Mouse (Mus musculus): ENCODE measurements around the gene Pakap. TPM values are rescaled to one million over a fixed set of nuclear protein-coding genes. Genes with fewer than 3 reads are reported as not detected.

The Pakap gene
- polyA plus RNA-seq, 1 experiment from 2014 or later = 57.5 TPM

DNA sequence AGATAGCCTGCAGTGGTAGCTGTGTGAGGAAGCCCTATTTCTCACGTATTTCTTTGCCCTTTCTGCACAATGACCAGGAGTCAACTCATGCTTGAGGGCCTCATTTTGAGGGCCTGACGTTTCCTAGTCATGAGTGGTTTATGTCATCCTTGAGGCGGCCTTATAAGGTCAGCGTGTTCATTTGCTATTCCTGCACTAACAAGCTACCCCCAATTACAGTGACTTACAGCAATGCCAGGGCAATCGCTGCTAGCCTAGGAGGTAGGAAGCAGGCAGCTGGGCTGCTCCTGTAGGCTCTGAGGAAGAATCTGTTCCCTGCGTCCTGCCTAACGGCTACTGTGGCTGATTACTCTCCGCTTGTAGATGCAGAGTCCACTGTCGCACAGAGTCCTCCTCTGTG is 269.1 kb downstream of the Pakap start:
- Histone ChIP-seq H3K4me3 (ENCODE audit: low read length) (no peak overlapping the region), H3K9me3 (replicated peaks; ENCODE audit: control insufficient read depth, low read length) (no peaks in the 10 kb centered on the region), H3K27me3 (ENCODE audit: control insufficient read depth, insufficient read depth, low read length) (no peaks in the 10 kb centered on the region), H3K9ac (ENCODE audit: low read length) (peak overlapping the region; percentile 34; the same call in 1 of the 2 replicates), H3K4me1 (ENCODE audit: control insufficient read depth, insufficient read depth, low read length) (peaks cover 43% of the 10 kb centered on the region), H3K27ac (ENCODE audit: low read length) (peak overlapping the region; percentile 73), H3K4me2 (ENCODE audit: low read depth, low read length) (peak overlapping the region; percentile 32), H3K36me3 (ENCODE audit: control insufficient read depth, insufficient read depth) (no peaks in the 10 kb centered on the region)
- 0 out of 2 replicates have a peak, but pooled peaks have one; percentile 8 for ATAC-seq (replicated peaks; ENCODE audit: extremely low read depth, insufficient read depth, low FRiP score)
- 37% methylated on average over 9 of the region's 9 CpGs for WGBS

DNA sequence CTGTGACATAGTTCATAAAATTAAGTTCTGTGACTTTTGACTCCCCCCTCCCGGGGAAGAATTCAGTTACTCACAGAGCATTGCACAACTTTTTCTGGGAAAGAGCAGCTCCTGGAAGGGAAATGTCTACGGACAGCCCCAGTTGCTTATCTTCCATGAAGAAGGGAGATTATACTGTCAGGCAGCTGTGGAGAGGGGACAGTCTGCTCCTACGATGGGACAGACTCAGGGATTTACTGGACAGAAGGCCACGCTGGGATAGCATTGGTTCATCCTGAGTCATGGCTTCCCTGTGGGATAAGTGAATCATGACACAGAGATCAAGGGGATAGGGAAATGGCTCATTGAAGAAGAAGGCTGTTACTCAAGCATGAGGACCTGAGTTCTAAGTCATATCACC is 271.4 kb downstream of the Pakap start:
- WGBS = 41% methylated on average over 4 of the region's 4 CpGs
- H3K27ac ChIP-seq (ENCODE audit: low read length) = peak overlapping the region; percentile 16; the same call in 1 of the 2 replicates
- H3K9me3 ChIP-seq (replicated peaks; ENCODE audit: control insufficient read depth, low read length) = no peaks in the 10 kb centered on the region
- no peak overlapping the region for H3K4me2 ChIP-seq (ENCODE audit: low read depth, low read length)
- no peak for ATAC-seq (replicated peaks; ENCODE audit: extremely low read depth, insufficient read depth, low FRiP score)
- H3K4me1 ChIP-seq (ENCODE audit: control insufficient read depth, insufficient read depth, low read length) = peaks cover 28% of the 10 kb centered on the region
- no peak overlapping the region for H3K9ac ChIP-seq (ENCODE audit: low read length)
- H3K27me3 ChIP-seq (ENCODE audit: control insufficient read depth, insufficient read depth, low read length) = no peaks in the 10 kb centered on the region
- no peaks in the 10 kb centered on the region for H3K36me3 ChIP-seq (ENCODE audit: control insufficient read depth, insufficient read depth)
- no peak overlapping the region for H3K4me3 ChIP-seq (ENCODE audit: low read length)

DNA sequence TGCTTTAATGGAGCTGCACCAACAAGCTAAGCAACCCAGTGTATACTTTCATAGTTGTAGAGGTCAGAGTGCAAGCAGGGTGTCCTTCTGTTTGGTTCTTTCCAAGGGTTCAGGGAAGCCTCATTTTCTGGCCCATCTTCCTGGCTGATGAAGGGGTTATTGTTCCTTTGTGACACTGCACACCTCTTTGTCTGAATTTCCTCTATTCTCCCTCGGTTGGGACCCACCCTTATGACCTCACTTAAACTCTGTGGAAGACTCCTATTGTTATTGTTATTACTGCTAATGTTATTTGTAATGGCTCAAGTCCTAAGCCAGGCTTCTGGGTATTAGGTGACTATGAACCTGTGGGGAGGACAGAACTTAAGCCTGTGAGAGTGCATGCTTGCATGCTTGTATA is 273.9 kb downstream of the Pakap start:
- WGBS = 71% methylated on average over 1 of the region's 1 CpGs
- no peak overlapping the region for H3K4me3 ChIP-seq (ENCODE audit: low read length)
- H3K4me2 ChIP-seq (ENCODE audit: low read depth, low read length) = no peak overlapping the region
- no peaks in the 10 kb centered on the region for H3K36me3 ChIP-seq (ENCODE audit: control insufficient read depth, insufficient read depth)
- H3K9ac ChIP-seq (ENCODE audit: low read length) = no peak overlapping the region
- H3K27ac ChIP-seq (ENCODE audit: low read length) = 0 out of 2 replicates have a peak overlapping the region, but pooled peaks have one; percentile 6
- no peaks in the 10 kb centered on the region for H3K27me3 ChIP-seq (ENCODE audit: control insufficient read depth, insufficient read depth, low read length)
- ATAC-seq (replicated peaks; ENCODE audit: extremely low read depth, insufficient read depth, low FRiP score) = no peak
- no peaks in the 10 kb centered on the region for H3K9me3 ChIP-seq (replicated peaks; ENCODE audit: control insufficient read depth, low read length)
- H3K4me1 ChIP-seq (ENCODE audit: control insufficient read depth, insufficient read depth, low read length) = peaks cover 30% of the 10 kb centered on the region

DNA sequence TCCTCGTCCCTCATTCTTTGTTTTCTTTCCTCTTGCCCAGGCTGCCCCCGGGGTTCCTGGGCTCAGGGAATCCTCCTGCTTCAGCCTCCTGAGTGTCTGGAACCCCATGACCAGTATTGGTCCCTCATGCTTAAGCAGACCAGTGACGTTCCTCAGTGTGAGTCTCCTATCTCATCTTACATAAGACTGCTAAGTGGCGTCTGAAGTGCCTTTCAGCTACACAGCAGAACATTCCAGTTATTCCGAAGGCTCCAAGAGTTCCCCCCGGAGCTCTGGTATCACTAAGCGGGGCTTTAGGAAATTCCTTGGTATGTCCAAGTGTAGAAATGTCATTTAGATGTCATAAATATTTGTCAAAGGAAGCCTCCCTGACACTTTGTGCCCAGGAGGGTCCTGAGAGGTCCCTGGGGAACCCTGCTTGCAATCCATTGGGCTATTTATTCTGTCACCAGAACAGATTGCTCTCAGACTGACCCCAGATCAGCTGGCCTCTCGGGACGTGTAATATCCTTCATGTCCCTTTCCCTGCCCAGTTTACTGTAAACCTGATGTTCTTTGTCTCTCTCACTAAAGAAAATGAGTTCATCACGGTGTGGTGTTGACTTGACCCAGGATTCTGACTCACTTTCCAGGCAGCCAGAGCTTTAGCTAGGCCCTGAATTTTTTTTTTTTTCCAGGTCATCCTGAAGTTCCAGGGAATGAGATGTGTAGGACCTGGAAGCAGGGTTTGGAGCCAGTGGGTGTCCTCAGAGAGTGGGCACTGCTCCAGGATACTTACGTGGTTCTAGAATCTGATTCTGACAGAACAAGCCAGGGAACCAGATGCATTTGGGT is 274.7 kb downstream of the Pakap start:
- H3K36me3 ChIP-seq (ENCODE audit: control insufficient read depth, insufficient read depth) = no peaks in the 10 kb centered on the region
- peaks cover 30% of the 10 kb centered on the region for H3K4me1 ChIP-seq (ENCODE audit: control insufficient read depth, insufficient read depth, low read length)
- H3K27ac ChIP-seq (ENCODE audit: low read length) = peak overlapping the region; percentile 19
- H3K9ac ChIP-seq (ENCODE audit: low read length) = no peak overlapping the region
- no peak overlapping the region for H3K4me3 ChIP-seq (ENCODE audit: low read length)
- no peaks in the 10 kb centered on the region for H3K9me3 ChIP-seq (replicated peaks; ENCODE audit: control insufficient read depth, low read length)
- no peak overlapping the region for H3K4me2 ChIP-seq (ENCODE audit: low read depth, low read length)
- no peaks in the 10 kb centered on the region for H3K27me3 ChIP-seq (ENCODE audit: control insufficient read depth, insufficient read depth, low read length)
- 39% methylated on average over 11 of the region's 11 CpGs for WGBS
- no peak for ATAC-seq (replicated peaks; ENCODE audit: extremely low read depth, insufficient read depth, low FRiP score)

DNA sequence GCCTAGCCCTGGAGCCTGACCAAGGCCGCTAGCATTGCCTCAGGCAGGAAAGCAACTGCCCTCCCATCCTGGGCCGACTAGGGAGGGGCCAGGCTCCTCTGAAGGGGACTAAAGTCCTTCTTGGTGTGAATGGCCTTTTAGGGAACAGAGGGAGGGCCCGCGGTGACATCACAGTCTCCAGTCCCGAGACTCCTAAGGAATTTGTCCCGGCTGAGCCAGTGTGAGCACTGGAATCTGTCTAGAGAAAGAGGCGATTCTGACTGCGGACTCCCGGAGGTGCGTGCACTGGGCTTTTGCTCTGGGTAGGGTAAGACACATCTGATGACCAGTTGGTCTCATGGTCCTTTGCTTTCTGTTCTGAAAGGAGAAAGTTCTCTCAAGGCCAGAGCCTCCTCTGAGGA is 277.1 kb downstream of the Pakap start:
- WGBS = 5% methylated on average over 10 of the region's 10 CpGs
- peaks cover 3% of the 10 kb centered on the region for H3K36me3 ChIP-seq (ENCODE audit: control insufficient read depth, insufficient read depth)
- H3K9ac ChIP-seq (ENCODE audit: low read length) = peak overlapping the region; percentile 81
- H3K27me3 ChIP-seq (ENCODE audit: control insufficient read depth, insufficient read depth, low read length) = no peaks in the 10 kb centered on the region
- peak; percentile 92 for ATAC-seq (replicated peaks; ENCODE audit: extremely low read depth, insufficient read depth, low FRiP score)
- H3K27ac ChIP-seq (ENCODE audit: low read length) = peak overlapping the region; percentile 98
- no peaks in the 10 kb centered on the region for H3K9me3 ChIP-seq (replicated peaks; ENCODE audit: control insufficient read depth, low read length)
- peak overlapping the region; percentile 69 for H3K4me3 ChIP-seq (ENCODE audit: low read length)
- H3K4me2 ChIP-seq (ENCODE audit: low read depth, low read length) = peak overlapping the region; percentile 74
- H3K4me1 ChIP-seq (ENCODE audit: control insufficient read depth, insufficient read depth, low read length) = peaks cover 39% of the 10 kb centered on the region

DNA sequence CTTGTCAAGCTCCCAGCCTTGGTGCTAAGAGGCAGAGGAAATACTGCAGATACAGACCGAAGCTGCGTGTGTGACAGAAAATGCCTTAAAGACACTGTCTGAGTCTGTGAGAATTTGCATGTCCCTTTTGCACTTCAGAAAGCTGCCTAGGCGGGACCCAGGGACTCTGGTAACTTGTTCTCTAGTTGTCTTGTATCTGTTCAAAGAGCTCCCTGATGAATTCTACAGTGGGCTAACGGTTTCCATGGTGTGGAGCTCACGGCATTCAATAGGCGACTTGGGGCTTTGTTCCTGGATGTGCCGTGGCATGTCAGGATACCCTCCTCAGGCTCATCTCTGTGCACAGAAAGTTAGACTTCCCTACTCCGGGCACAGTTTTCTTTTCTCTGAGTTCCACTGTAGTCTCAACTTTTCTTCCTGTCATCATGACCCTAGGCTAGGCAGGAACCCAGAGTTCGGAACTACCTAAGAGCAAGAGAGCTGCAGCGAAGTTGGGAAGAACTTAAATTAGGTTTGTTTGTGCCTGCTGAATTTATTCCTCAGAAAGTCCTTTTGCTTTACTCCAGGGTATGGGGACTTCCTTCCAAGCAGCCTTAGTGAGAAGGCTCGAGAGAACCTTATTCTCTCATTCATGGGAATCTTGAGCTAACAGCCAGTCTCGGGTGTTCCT is 277.7 kb downstream of the Pakap start:
- peak overlapping the region; percentile 69 for H3K4me3 ChIP-seq (ENCODE audit: low read length)
- H3K9ac ChIP-seq (ENCODE audit: low read length) = peak overlapping the region; percentile 81
- 15% methylated on average over 12 of the region's 12 CpGs for WGBS
- H3K27me3 ChIP-seq (ENCODE audit: control insufficient read depth, insufficient read depth, low read length) = no peaks in the 10 kb centered on the region
- H3K4me2 ChIP-seq (ENCODE audit: low read depth, low read length) = peak overlapping the region; percentile 74
- H3K4me1 ChIP-seq (ENCODE audit: control insufficient read depth, insufficient read depth, low read length) = peaks cover 36% of the 10 kb centered on the region
- H3K9me3 ChIP-seq (replicated peaks; ENCODE audit: control insufficient read depth, low read length) = no peaks in the 10 kb centered on the region
- peak overlapping the region; percentile 98 for H3K27ac ChIP-seq (ENCODE audit: low read length)
- peaks cover 10% of the 10 kb centered on the region for H3K36me3 ChIP-seq (ENCODE audit: control insufficient read depth, insufficient read depth)
- no peak for ATAC-seq (replicated peaks; ENCODE audit: extremely low read depth, insufficient read depth, low FRiP score)

DNA sequence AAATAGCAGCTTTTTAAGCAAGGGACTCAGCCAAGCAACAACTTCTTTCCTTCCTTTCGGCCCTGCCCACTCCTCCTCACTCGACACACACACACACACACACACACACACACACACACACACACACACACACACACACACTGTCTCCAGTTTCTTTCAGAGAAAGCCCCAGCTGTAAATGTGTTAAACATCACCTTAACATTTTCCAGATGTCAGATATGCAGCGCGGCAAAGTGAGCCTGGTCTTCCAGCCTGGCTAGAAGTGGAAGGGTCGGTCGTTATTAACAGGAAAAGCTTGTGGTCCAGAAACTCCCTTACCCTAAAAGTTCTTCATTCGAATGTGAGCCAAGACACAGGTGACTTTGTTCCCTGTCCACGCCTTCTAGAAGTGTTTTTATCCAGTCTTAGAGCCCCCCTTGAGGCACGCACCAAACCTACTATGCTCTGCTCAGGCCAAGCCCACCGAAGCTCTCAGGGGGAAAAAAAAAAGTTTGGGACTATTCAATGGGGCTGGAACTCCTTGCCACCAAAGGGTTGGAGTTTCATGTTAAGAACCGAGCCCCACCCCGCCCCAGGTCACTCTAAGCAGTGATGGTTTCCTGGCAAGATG is 278.5 kb downstream of the Pakap start:
- Histone ChIP-seq H3K36me3 (ENCODE audit: control insufficient read depth, insufficient read depth) (peaks cover 11% of the 10 kb centered on the region), H3K4me1 (ENCODE audit: control insufficient read depth, insufficient read depth, low read length) (peaks cover 40% of the 10 kb centered on the region), H3K9ac (ENCODE audit: low read length) (peak overlapping the region; percentile 81), H3K27me3 (ENCODE audit: control insufficient read depth, insufficient read depth, low read length) (no peaks in the 10 kb centered on the region), H3K4me2 (ENCODE audit: low read depth, low read length) (peak overlapping the region; percentile 74), H3K27ac (ENCODE audit: low read length) (peak overlapping the region; percentile 98), H3K9me3 (replicated peaks; ENCODE audit: control insufficient read depth, low read length) (no peaks in the 10 kb centered on the region), H3K4me3 (ENCODE audit: low read length) (peak overlapping the region; percentile 69)
- no peak for ATAC-seq (replicated peaks; ENCODE audit: extremely low read depth, insufficient read depth, low FRiP score)
- 14% methylated on average over 11 of the region's 12 CpGs for WGBS

DNA sequence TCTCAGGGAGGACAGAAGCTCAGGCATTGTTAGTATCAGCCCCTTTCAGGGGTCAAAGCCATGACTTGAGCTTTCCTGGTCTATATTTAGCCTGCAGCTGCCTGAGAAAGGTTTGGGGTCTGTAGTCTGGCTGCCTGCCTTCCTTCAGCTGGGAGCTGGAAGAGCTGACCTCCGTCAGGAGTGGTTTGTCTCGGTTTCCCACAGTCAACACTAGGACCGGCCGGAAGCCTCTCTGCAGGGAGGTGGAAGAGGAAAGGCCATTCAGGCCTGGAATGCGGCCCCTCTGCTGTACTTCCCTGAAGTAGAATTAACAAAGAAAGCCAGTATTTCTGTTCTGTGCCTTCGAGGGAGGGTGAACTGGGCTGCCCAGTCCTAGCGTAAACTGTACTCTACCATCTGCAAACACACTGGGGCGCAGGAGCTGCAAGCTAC is 279.0 kb downstream of the Pakap start:
- 18% methylated on average over 8 of the region's 8 CpGs for WGBS
- Histone ChIP-seq H3K27ac (ENCODE audit: low read length) (peak overlapping the region; percentile 98), H3K9me3 (replicated peaks; ENCODE audit: control insufficient read depth, low read length) (no peaks in the 10 kb centered on the region), H3K4me2 (ENCODE audit: low read depth, low read length) (peak overlapping the region; percentile 74), H3K36me3 (ENCODE audit: control insufficient read depth, insufficient read depth) (peaks cover 11% of the 10 kb centered on the region), H3K4me3 (ENCODE audit: low read length) (peak overlapping the region; percentile 69), H3K4me1 (ENCODE audit: control insufficient read depth, insufficient read depth, low read length) (peaks cover 46% of the 10 kb centered on the region), H3K27me3 (ENCODE audit: control insufficient read depth, insufficient read depth, low read length) (no peaks in the 10 kb centered on the region), H3K9ac (ENCODE audit: low read length) (peak overlapping the region; percentile 81)
- peak; percentile 43 for ATAC-seq (replicated peaks; ENCODE audit: extremely low read depth, insufficient read depth, low FRiP score)

Data from heart, embryonic 16.5 days (tissue).